ENCODE assay signal across 7 mouse cellular contexts in the genomic region with DNA sequence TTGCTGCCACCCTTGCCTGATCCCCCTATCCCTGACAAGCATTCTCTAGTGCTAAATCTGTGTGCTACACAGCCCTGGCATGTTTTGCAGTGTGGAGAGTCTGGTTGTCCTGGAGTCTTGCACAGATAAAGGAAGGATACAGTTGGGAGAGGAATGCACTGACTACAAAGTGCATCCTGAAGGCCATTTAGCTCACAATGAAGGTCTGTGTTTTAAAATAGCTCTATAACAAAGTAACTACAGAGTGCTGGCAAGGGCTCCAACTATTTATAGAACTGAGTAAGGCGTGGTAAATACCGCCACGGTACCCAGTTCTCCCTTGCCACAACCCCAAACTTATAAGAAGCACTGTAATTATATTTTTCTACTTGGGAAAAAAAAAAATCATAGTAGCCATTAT.
DNase-seq lines count a peak whose midpoint lies in the region; ATAC-seq lines count a peak whose summit lies in the region.

No protein-coding gene starts in this region.

- DNase-seq in kidney, postnatal 14 days, result peak; percentile 23
- DNase-seq in kidney, adult 9 months, result no peak
- peak; percentile 25 for DNase-seq in adrenal gland, adult 8-10 months
- DNase-seq in lung, postnatal 36 days, result peak; percentile 32
- DNase-seq in frontal cortex, postnatal 14 days (ENCODE audit: low spot score in 2 of 2), result no peak
- no peak for DNase-seq in cerebellum, adult 9-10 months

- ATAC-seq in granulocyte monocyte progenitor cell, adult 5-6 weeks (replicated peaks; ENCODE audit: poor library complexity, severe bottlenecking), result peak; percentile 27; the same call in 1 of the 2 replicates

Comparison
In these comparisons a context has a peak if more than half of its experiments do, and no peak if none do; other contexts are left out.
1. DNase-seq: peak in kidney, postnatal 14 days (single experiment), adrenal gland, adult 8-10 months (single experiment) and lung, postnatal 36 days (single experiment); none in kidney, adult 9 months (single experiment), frontal cortex, postnatal 14 days (0 of 2) and cerebellum, adult 9-10 months (single experiment).